In genomic region chr3:137863330-137864123, GRCm38 (mm10) we compare ENCODE assay signal across 8 mouse cellular contexts. TPM values are rescaled to one million over a fixed set of nuclear protein-coding genes. Genes with fewer than 3 reads are reported as not detected.
DNase-seq lines count a peak whose midpoint lies in the region; ATAC-seq and TF ChIP-seq lines count a peak whose summit lies in the region.

No protein-coding gene starts in this region.

- H3K27me3 ChIP-seq in embryonic facial prominence, embryonic 15.5 days: no peaks in the 10 kb centered on the region
- H3K27me3 ChIP-seq in limb, embryonic 11.5 days (ENCODE audit: control insufficient read depth, insufficient read depth, low read length): no peaks in the 10 kb centered on the region
- H3K27me3 ChIP-seq in stomach, embryonic 14.5 days (ENCODE audit: control insufficient read depth, insufficient read depth, low read length): no peaks in the 10 kb centered on the region

- WGBS in embryonic facial prominence, embryonic 15.5 days: 27% methylated on average over 22 of the region's 22 CpGs
- 34% methylated on average over 22 of the region's 22 CpGs for WGBS in limb, embryonic 11.5 days
- WGBS in stomach, embryonic 14.5 days: 32% methylated on average over 22 of the region's 22 CpGs

- peaks cover 12% of the 10 kb centered on the region for H3K4me1 ChIP-seq in embryonic facial prominence, embryonic 15.5 days
- peaks cover 6% of the 10 kb centered on the region; the same call in 1 of the 2 replicates for H3K4me1 ChIP-seq in limb, embryonic 11.5 days (ENCODE audit: control insufficient read depth, insufficient read depth, low read length)
- peaks cover 5% of the 10 kb centered on the region; the same call in 1 of the 2 replicates for H3K4me1 ChIP-seq in stomach, embryonic 14.5 days (ENCODE audit: control insufficient read depth, insufficient read depth, low read length)

- intact Hi-C loops in gastrocnemius, adult 2 months (cut with DNase I): loop anchor here (2.0 kb wide), 1 partner anchor 55 kb away; the partner anchor contains the start of gene Lamtor3
- intact Hi-C loops in gastrocnemius, postnatal 36 days (cut with DNase I): loop anchor here (2.0 kb wide), 1 partner anchor 281 kb away; the partner anchor contains the start of gene Mttp
- intact Hi-C loops in left cerebral cortex, postnatal 36 days (cut with DNase I): no loop called here

- peak overlapping the region; percentile 75 for H3K4me3 ChIP-seq in gastrocnemius, adult 2 months
- peak overlapping the region; percentile 68 for H3K4me3 ChIP-seq in embryonic facial prominence, embryonic 15.5 days (replicated peaks)
- H3K4me3 ChIP-seq in limb, embryonic 11.5 days (ENCODE audit: low read depth, low read length): peak overlapping the region; percentile 86
- H3K4me3 ChIP-seq in stomach, embryonic 14.5 days (ENCODE audit: low read depth, low read length): peak overlapping the region; percentile 75

- H3K36me3 ChIP-seq in embryonic facial prominence, embryonic 15.5 days: no peaks in the 10 kb centered on the region
- H3K36me3 ChIP-seq in limb, embryonic 11.5 days (ENCODE audit: control insufficient read depth, insufficient read depth, low read length): peaks cover 5% of the 10 kb centered on the region; the same call in 1 of the 2 replicates
- no peaks in the 10 kb centered on the region for H3K36me3 ChIP-seq in stomach, embryonic 14.5 days (ENCODE audit: control insufficient read depth, insufficient read depth, low read length)

- H3K9me3 ChIP-seq in embryonic facial prominence, embryonic 15.5 days (replicated peaks): no peaks in the 10 kb centered on the region
- H3K9me3 ChIP-seq in limb, embryonic 11.5 days (ENCODE audit: control insufficient read depth, low read length): no peaks in the 10 kb centered on the region
- no peaks in the 10 kb centered on the region for H3K9me3 ChIP-seq in stomach, embryonic 14.5 days (ENCODE audit: control insufficient read depth, low read depth, low read length)

- H3K4me2 ChIP-seq in embryonic facial prominence, embryonic 15.5 days (replicated peaks): peak overlapping the region; percentile 61
- H3K4me2 ChIP-seq in limb, embryonic 11.5 days (ENCODE audit: low read depth, severe bottlenecking): peak overlapping the region; percentile 52
- peak overlapping the region; percentile 54 for H3K4me2 ChIP-seq in stomach, embryonic 14.5 days (replicated peaks; ENCODE audit: low read depth, low read length)

- DNase-seq in gastrocnemius, adult 2 months: no peak
- no peak for DNase-seq in gastrocnemius, postnatal 36 days
- peak; percentile 90 for DNase-seq in 416B (ENCODE audit: low read depth)
- peak; percentile 20 for DNase-seq in limb, embryonic 11.5 days (ENCODE audit: low spot score)
- no peak for DNase-seq in ovary, postnatal 36 days (ENCODE audit: low spot score)
- DNase-seq in left cerebral cortex, postnatal 36 days (ENCODE audit: low spot score in 2 of 2): no peak

- peak overlapping the region; percentile 57 for H3K9ac ChIP-seq in embryonic facial prominence, embryonic 15.5 days
- H3K9ac ChIP-seq in limb, embryonic 11.5 days (ENCODE audit: low read length): peak overlapping the region; percentile 95
- H3K9ac ChIP-seq in stomach, embryonic 14.5 days (replicated peaks; ENCODE audit: low read depth, low read length): peak overlapping the region; percentile 41

- no peak; the same call in 1 of the 2 replicates for TF ChIP-seq CTCF in gastrocnemius, adult 2 months (IDR thresholded peaks at IDR 0.05)

- H3K27ac ChIP-seq in gastrocnemius, adult 2 months: peak overlapping the region; percentile 96
- H3K27ac ChIP-seq in embryonic facial prominence, embryonic 15.5 days (replicated peaks): peak overlapping the region; percentile 93
- peak overlapping the region; percentile 67 for H3K27ac ChIP-seq in limb, embryonic 11.5 days (replicated peaks; ENCODE audit: low read depth, low read length)
- peak overlapping the region; percentile 83 for H3K27ac ChIP-seq in stomach, embryonic 14.5 days (ENCODE audit: low read length)

- ATAC-seq in embryonic facial prominence, embryonic 15.5 days (ENCODE audit: insufficient number of reproducible peaks, low FRiP score, low TSS enrichment, low read depth): no peak
- ATAC-seq in limb, embryonic 11.5 days (ENCODE audit: insufficient number of reproducible peaks, low FRiP score, low TSS enrichment, low read depth): no peak; the same call in 1 of the 2 replicates
- no peak for ATAC-seq in stomach, embryonic 14.5 days (ENCODE audit: insufficient number of reproducible peaks, insufficient read depth, low FRiP score, low read depth)

RNA-seq across cellular contexts. Expression of gene H2afz, which starts 0.8 kb away (rescaled TPM):
- 10 to 100 TPM; 64.1 to 76.3 TPM for total RNA-seq in gastrocnemius, adult 2 months (2021)
- total RNA-seq in gastrocnemius, postnatal 36 days (2021): 10 to 100 TPM; 65.6 to 74.7 TPM
- 1,249 and 1,332 TPM in 2 replicates for polyA plus RNA-seq in embryonic facial prominence, embryonic 15.5 days (2015; fragmentation: Nextera tagmentation; extraction: Ambion mirVana)
- 3,201 and 3,406 TPM in 2 replicates for polyA plus RNA-seq in limb, embryonic 11.5 days (2014; fragmentation: Nextera tagmentation; extraction: Ambion mirVana)
- polyA plus RNA-seq in stomach, embryonic 14.5 days (2014; fragmentation: Nextera tagmentation; extraction: Ambion mirVana): 1,649 and 1,659 TPM in 2 replicates
- total RNA-seq in left cerebral cortex, postnatal 36 days (2021): 100 to 1,000 TPM; 160 to 180 TPM

RNA-seq across cellular contexts. Expression of gene Dnajb14, which starts 3.9 kb away (rescaled TPM):
- 1 to 10 TPM; 7.6 to 9.5 TPM for total RNA-seq in gastrocnemius, adult 2 months (2021)
- 1 to 10 TPM; 6.9 to 7.2 TPM for total RNA-seq in gastrocnemius, postnatal 36 days (2021)
- 13.6 and 13.9 TPM in 2 replicates for polyA plus RNA-seq in embryonic facial prominence, embryonic 15.5 days (2015; fragmentation: Nextera tagmentation; extraction: Ambion mirVana)
- polyA plus RNA-seq in limb, embryonic 11.5 days (2014; fragmentation: Nextera tagmentation; extraction: Ambion mirVana): 10.4 and 12.7 TPM in 2 replicates
- polyA plus RNA-seq in stomach, embryonic 14.5 days (2014; fragmentation: Nextera tagmentation; extraction: Ambion mirVana): 9.3 and 9.8 TPM in 2 replicates
- total RNA-seq in left cerebral cortex, postnatal 36 days (2021): 10 to 100 TPM; 43.9 to 48.8 TPM

RNA-seq across cellular contexts. Expression of gene Lamtor3, which starts 54.8 kb away (rescaled TPM):
- 10 to 100 TPM; 45.9 to 53.1 TPM for total RNA-seq in gastrocnemius, adult 2 months (2021)
- total RNA-seq in gastrocnemius, postnatal 36 days (2021): 10 to 100 TPM; 45.2 to 48.5 TPM
- polyA plus RNA-seq in embryonic facial prominence, embryonic 15.5 days (2015; fragmentation: Nextera tagmentation; extraction: Ambion mirVana): 110 and 116 TPM in 2 replicates
- polyA plus RNA-seq in limb, embryonic 11.5 days (2014; fragmentation: Nextera tagmentation; extraction: Ambion mirVana): 99.3 and 99.8 TPM in 2 replicates
- polyA plus RNA-seq in stomach, embryonic 14.5 days (2014; fragmentation: Nextera tagmentation; extraction: Ambion mirVana): 110 and 119 TPM in 2 replicates
- 10 to 100 TPM; 66.5 to 70.6 TPM for total RNA-seq in left cerebral cortex, postnatal 36 days (2021)

Comparison
In these comparisons a context has a peak if more than half of its experiments do, and no peak if none do; other contexts are left out.
1. DNase-seq: peak in 416B (single experiment) and limb, embryonic 11.5 days (single experiment); none in gastrocnemius, adult 2 months (single experiment), gastrocnemius, postnatal 36 days (0 of 2), ovary, postnatal 36 days (single experiment) and left cerebral cortex, postnatal 36 days (0 of 2).
2. H3K9ac ChIP-seq: peak in every context shown above with its lines; median percentile 95 in limb, embryonic 11.5 days; 57 in embryonic facial prominence, embryonic 15.5 days; 41 in stomach, embryonic 14.5 days.
3. RNA of gene Dnajb14, which starts 3.9 kb away (total RNA-seq): 43.9 to 48.8 TPM in left cerebral cortex, postnatal 36 days; 7.6 to 9.5 TPM in gastrocnemius, adult 2 months and 6.9 to 7.2 TPM in gastrocnemius, postnatal 36 days; every median in the first group is over 4 times any median in the second.
4. Peak in every context shown above with its lines, with median percentiles within 50 percentile points of each other: H3K27ac ChIP-seq, H3K4me3 ChIP-seq and H3K4me2 ChIP-seq.